Mouse (Mus musculus) liver, embryonic 15.5 days (tissue): ENCODE data around the gene Cnpy2. TPM values are rescaled to one million over a fixed set of nuclear protein-coding genes. Genes with fewer than 3 reads are reported as not detected.
"Not testable (repeated sequence)": the region's sequence is repeated elsewhere in the genome, so short reads cannot be mapped to it uniquely, and the experiment has no call there.

Experiments
- ATAC-seq: fragments of 200-750 bp; cut with Nextera tagmentation; 2 replicates; pipeline ENCODE4 v1.8.0; 2017; ENCODE audit warnings: moderate number of reproducible peaks, mild to moderate bottlenecking, moderate library complexity; ENCODE audit not compliant: insufficient read depth
- H3K27ac ChIP-seq: fragments of 300-500 bp; sonication (generic); replicated peaks from 2 replicates; pipeline ENCODE4 v1.5.1; 2015; ENCODE audit warnings: mild to moderate bottlenecking, inconsistent platforms
- H3K27me3 ChIP-seq: fragments of 300-500 bp; sonication (generic); 2 replicates; pipeline ENCODE4 v1.6.1; 2015; ENCODE audit warnings: mild to moderate bottlenecking, inconsistent platforms
- H3K36me3 ChIP-seq: fragments of 300-500 bp; sonication (generic); replicated peaks from 2 replicates; pipeline ENCODE4 v1.6.1; 2015; ENCODE audit warnings: moderate library complexity, mild to moderate bottlenecking, inconsistent platforms
- H3K4me1 ChIP-seq: fragments of 300-500 bp; sonication (generic); replicated peaks from 2 replicates; pipeline ENCODE4 v1.6.1; 2015; ENCODE audit warnings: inconsistent platforms
- H3K4me2 ChIP-seq: fragments of 300-500 bp; sonication (generic); 2 replicates; pipeline ENCODE4 v1.6.1; 2015; ENCODE audit warnings: moderate library complexity, mild to moderate bottlenecking, inconsistent platforms
- H3K4me3 ChIP-seq: fragments of 300-500 bp; sonication (generic); replicated peaks from 2 replicates; pipeline ENCODE4 v1.5.1; 2015; ENCODE audit warnings: mild to moderate bottlenecking, inconsistent platforms
- H3K9ac ChIP-seq: fragments of 300-500 bp; sonication (generic); 2 replicates; pipeline ENCODE4 v1.6.1; 2015; ENCODE audit warnings: moderate library complexity, mild to moderate bottlenecking, inconsistent platforms
- H3K9me3 ChIP-seq: fragments of 300-500 bp; sonication (generic); replicated peaks from 2 replicates; pipeline ENCODE4 v1.6.1; 2016; ENCODE audit warnings: inconsistent platforms
- WGBS: fragments of 180-500 bp; shearing (Covaris S2); methylation state at CpG from one replicate; pipeline ENCODE4 v1.1.7; 2015; ENCODE audit warnings: mixed read lengths; ENCODE audit not compliant: insufficient replicate concordance; 5-methylcytosine and 5-hydroxymethylcytosine counted together
- polyA plus RNA-seq: library from polyadenylated mRNA; unstranded; fragments of >200 nt; fragmentation: Nextera tagmentation; extraction: Ambion mirVana; gene quantifications from 2 replicates; pipeline ENCODE4 v1.2.1, GENCODE M21; 2015

Cnpy2 gene
- polyA plus RNA-seq, result 85.8 and 90.0 TPM in 2 replicates

GRCm38 (mm10) chr10:128322141-128323108 lies at the start of gene Cnpy2:
Gene Cnpy2, plus strand, starts transcription at chr10:128322459.
- no peaks in the 10 kb centered on the region for H3K27me3 ChIP-seq
- no peaks in the 10 kb centered on the region for H3K9me3 ChIP-seq
- under 1% methylated on average over 40 of the region's 40 CpGs for WGBS
- H3K4me1 ChIP-seq, result peaks cover 28% of the 10 kb centered on the region
- peak; percentile 78 for ATAC-seq
- peaks cover 58% of the 10 kb centered on the region for H3K36me3 ChIP-seq
- H3K27ac ChIP-seq, result peak within 1 kb of the TSS; percentile 88
- H3K4me3 ChIP-seq, result peak within 1 kb of the TSS; percentile 91
- peak within 1 kb of the TSS; percentile 90 for H3K4me2 ChIP-seq
- peak within 1 kb of the TSS; percentile 91 for H3K9ac ChIP-seq

- not testable (repeated sequence) for H3K27ac ChIP-seq, H3K4me2 ChIP-seq, H3K9ac ChIP-seq, H3K27me3 ChIP-seq, H3K4me3 ChIP-seq, ATAC-seq, H3K9me3 ChIP-seq
- 61% methylated on average over 6 of the region's 7 CpGs for WGBS
- Histone ChIP-seq H3K36me3 (peaks cover 14% of the 10 kb centered on the region; the same call in 1 of the 2 replicates), H3K4me1 (peaks cover 28% of the 10 kb centered on the region)
Observed at GRCm38 (mm10) chr10:128272819-128273439, 49.3 kb upstream of the Cnpy2 start.

GRCm38 (mm10) chr10:128275374-128275773 lies 46.9 kb upstream of the Cnpy2 start:
- not testable (repeated sequence) for H3K9me3 ChIP-seq, H3K27ac ChIP-seq, H3K9ac ChIP-seq, ATAC-seq, H3K4me3 ChIP-seq, H3K27me3 ChIP-seq, H3K4me2 ChIP-seq
- H3K36me3 ChIP-seq, result peaks cover 32% of the 10 kb centered on the region
- peaks cover 20% of the 10 kb centered on the region for H3K4me1 ChIP-seq
- WGBS, result 88% methylated on average over 1 of the region's 1 CpGs

GRCm38 (mm10) chr10:128278158-128278557 lies 44.1 kb upstream of the Cnpy2 start:
- H3K27me3 ChIP-seq, result no peaks in the 10 kb centered on the region
- peaks cover 58% of the 10 kb centered on the region for H3K36me3 ChIP-seq
- 76% methylated on average over 6 of the region's 6 CpGs for WGBS
- no peak overlapping the region for H3K4me2 ChIP-seq
- ATAC-seq, result no peak
- H3K9me3 ChIP-seq, result no peaks in the 10 kb centered on the region
- H3K9ac ChIP-seq, result no peak overlapping the region
- H3K27ac ChIP-seq, result no peak overlapping the region
- no peaks in the 10 kb centered on the region for H3K4me1 ChIP-seq
- no peak overlapping the region for H3K4me3 ChIP-seq

- H3K4me3 ChIP-seq, result no peak overlapping the region
- H3K27ac ChIP-seq, result no peak overlapping the region
- no peak overlapping the region for H3K9ac ChIP-seq
- H3K4me1 ChIP-seq, result 0 out of 2 replicates have a peak, but pooled peaks cover 3% of the 10 kb centered on the region
- peaks cover 81% of the 10 kb centered on the region for H3K36me3 ChIP-seq
- H3K27me3 ChIP-seq, result no peaks in the 10 kb centered on the region
- WGBS, result 72% methylated on average over 6 of the region's 6 CpGs
- no peaks in the 10 kb centered on the region for H3K9me3 ChIP-seq
- no peak overlapping the region for H3K4me2 ChIP-seq
- no peak for ATAC-seq
Observed at GRCm38 (mm10) chr10:128280943-128281342, 41.3 kb upstream of the Cnpy2 start.

- Histone ChIP-seq H3K27ac (no peak overlapping the region), H3K4me2 (no peak overlapping the region), H3K4me3 (no peak overlapping the region), H3K9me3 (no peaks in the 10 kb centered on the region), H3K36me3 (peaks cover 81% of the 10 kb centered on the region), H3K4me1 (0 out of 2 replicates have a peak, but pooled peaks cover 3% of the 10 kb centered on the region), H3K27me3 (no peaks in the 10 kb centered on the region), H3K9ac (no peak overlapping the region)
- 88% methylated on average over 14 of the region's 14 CpGs for WGBS
- no peak for ATAC-seq
Observed at GRCm38 (mm10) chr10:128281682-128282081, 40.6 kb upstream of the Cnpy2 start.

- Histone ChIP-seq H3K27ac (no peak overlapping the region), H3K36me3 (peaks cover 85% of the 10 kb centered on the region), H3K9ac (no peak overlapping the region), H3K4me3 (no peak overlapping the region), H3K4me2 (no peak overlapping the region), H3K27me3 (no peaks in the 10 kb centered on the region), H3K4me1 (0 out of 2 replicates have a peak, but pooled peaks cover 3% of the 10 kb centered on the region), H3K9me3 (no peaks in the 10 kb centered on the region)
- no peak for ATAC-seq
- 76% methylated on average over 20 of the region's 20 CpGs for WGBS
Observed at GRCm38 (mm10) chr10:128282886-128283450, 39.3 kb upstream of the Cnpy2 start.

- no peaks in the 10 kb centered on the region for H3K9me3 ChIP-seq
- 0 out of 2 replicates have a peak overlapping the region, but pooled peaks have one; percentile 22 for H3K27ac ChIP-seq
- 0 out of 2 replicates have a peak, but pooled peaks cover 3% of the 10 kb centered on the region for H3K4me1 ChIP-seq
- H3K9ac ChIP-seq, result no peak overlapping the region
- ATAC-seq, result no peak; the same call in 1 of the 2 replicates
- H3K4me3 ChIP-seq, result no peak overlapping the region
- peaks cover 88% of the 10 kb centered on the region for H3K36me3 ChIP-seq
- 66% methylated on average over 31 of the region's 31 CpGs for WGBS
- H3K27me3 ChIP-seq, result no peaks in the 10 kb centered on the region
- no peak overlapping the region for H3K4me2 ChIP-seq
Observed at GRCm38 (mm10) chr10:128283604-128284579, 38.4 kb upstream of the Cnpy2 start.

- H3K27ac ChIP-seq, ATAC-seq, H3K9ac ChIP-seq, H3K4me3 ChIP-seq, H3K27me3 ChIP-seq, H3K4me1 ChIP-seq, H3K9me3 ChIP-seq, H3K4me2 ChIP-seq: not testable (repeated sequence)
- peaks cover 56% of the 10 kb centered on the region for H3K36me3 ChIP-seq
- WGBS, result 88% methylated on average over 1 of the region's 1 CpGs
Observed at GRCm38 (mm10) chr10:128290594-128290993, 31.7 kb upstream of the Cnpy2 start.

- no peak for ATAC-seq
- H3K27me3 ChIP-seq, result no peaks in the 10 kb centered on the region
- H3K27ac ChIP-seq, result no peak overlapping the region
- WGBS, result 68% methylated on average over 13 of the region's 13 CpGs
- peaks cover 12% of the 10 kb centered on the region for H3K4me1 ChIP-seq
- no peak overlapping the region for H3K9ac ChIP-seq
- H3K4me3 ChIP-seq, result no peak overlapping the region
- peaks cover 11% of the 10 kb centered on the region for H3K36me3 ChIP-seq
- no peak overlapping the region for H3K4me2 ChIP-seq
- no peaks in the 10 kb centered on the region for H3K9me3 ChIP-seq
Observed at GRCm38 (mm10) chr10:128296370-128297090, 25.7 kb upstream of the Cnpy2 start.
